Mouse (Mus musculus): ENCODE measurements around the gene Jarid2. TPM values are rescaled to one million over a fixed set of nuclear protein-coding genes. Genes with fewer than 3 reads are reported as not detected.

The Jarid2 gene
- polyA plus RNA-seq, 1 experiment from 2014 or later, result 57.9 TPM

- Histone ChIP-seq H3K4me3 (no peak overlapping the region), H3K9me3 (no peaks in the 10 kb centered on the region), H3K4me2 (no peak overlapping the region), H3K27ac (replicated peaks) (no peak overlapping the region), H3K36me3 (no peaks in the 10 kb centered on the region), H3K9ac (no peak overlapping the region), H3K4me1 (replicated peaks) (peaks cover 48% of the 10 kb centered on the region), H3K27me3 (no peaks in the 10 kb centered on the region)
- ATAC-seq (ENCODE audit: low read depth), result no peak
- WGBS, result 87% methylated on average over 3 of the region's 3 CpGs
Observed at GRCm38 (mm10) chr13:44792361-44792892, 63.2 kb downstream of the Jarid2 start.

- 26% methylated on average over 3 of the region's 3 CpGs for WGBS
- no peak overlapping the region for H3K27ac ChIP-seq (replicated peaks)
- no peaks in the 10 kb centered on the region for H3K36me3 ChIP-seq
- H3K4me3 ChIP-seq, result no peak overlapping the region
- H3K9ac ChIP-seq, result no peak overlapping the region
- H3K27me3 ChIP-seq, result no peaks in the 10 kb centered on the region
- H3K4me2 ChIP-seq, result no peak overlapping the region
- ATAC-seq (ENCODE audit: low read depth), result no peak
- H3K9me3 ChIP-seq, result no peaks in the 10 kb centered on the region
- H3K4me1 ChIP-seq (replicated peaks), result peaks cover 46% of the 10 kb centered on the region
Observed at GRCm38 (mm10) chr13:44795891-44796290, 66.6 kb downstream of the Jarid2 start.

GRCm38 (mm10) chr13:44796775-44797174 is 67.5 kb downstream of the Jarid2 start:
- no peak overlapping the region for H3K9ac ChIP-seq
- no peak overlapping the region for H3K4me2 ChIP-seq
- WGBS, result 48% methylated on average over 2 of the region's 2 CpGs
- H3K36me3 ChIP-seq, result no peaks in the 10 kb centered on the region
- no peak for ATAC-seq (ENCODE audit: low read depth)
- H3K4me3 ChIP-seq, result no peak overlapping the region
- no peak overlapping the region for H3K27ac ChIP-seq (replicated peaks)
- H3K27me3 ChIP-seq, result no peaks in the 10 kb centered on the region
- H3K9me3 ChIP-seq, result no peaks in the 10 kb centered on the region
- H3K4me1 ChIP-seq (replicated peaks), result peaks cover 42% of the 10 kb centered on the region

- H3K36me3 ChIP-seq, result no peaks in the 10 kb centered on the region
- ATAC-seq (ENCODE audit: low read depth), result no peak
- H3K4me1 ChIP-seq (replicated peaks), result peaks cover 41% of the 10 kb centered on the region
- 77% methylated on average over 3 of the region's 3 CpGs for WGBS
- H3K9ac ChIP-seq, result no peak overlapping the region
- no peaks in the 10 kb centered on the region for H3K9me3 ChIP-seq
- H3K27me3 ChIP-seq, result no peaks in the 10 kb centered on the region
- H3K27ac ChIP-seq (replicated peaks), result no peak overlapping the region
- no peak overlapping the region for H3K4me2 ChIP-seq
- no peak overlapping the region for H3K4me3 ChIP-seq
Observed at GRCm38 (mm10) chr13:44798280-44798679, 69.0 kb downstream of the Jarid2 start.

GRCm38 (mm10) chr13:44799166-44799565 is 69.9 kb downstream of the Jarid2 start:
- Histone ChIP-seq H3K27ac (replicated peaks) (no peak overlapping the region), H3K4me2 (no peak overlapping the region), H3K9ac (no peak overlapping the region), H3K27me3 (no peaks in the 10 kb centered on the region), H3K4me1 (replicated peaks) (peaks cover 41% of the 10 kb centered on the region), H3K4me3 (no peak overlapping the region), H3K9me3 (no peaks in the 10 kb centered on the region), H3K36me3 (no peaks in the 10 kb centered on the region)
- ATAC-seq (ENCODE audit: low read depth), result no peak

GRCm38 (mm10) chr13:44800059-44800458 is 70.8 kb downstream of the Jarid2 start:
- Histone ChIP-seq H3K36me3 (no peaks in the 10 kb centered on the region), H3K27me3 (no peaks in the 10 kb centered on the region), H3K9me3 (no peaks in the 10 kb centered on the region), H3K27ac (replicated peaks) (no peak overlapping the region), H3K4me1 (replicated peaks) (peaks cover 34% of the 10 kb centered on the region), H3K9ac (no peak overlapping the region), H3K4me2 (no peak overlapping the region), H3K4me3 (no peak overlapping the region)
- 91% methylated on average over 7 of the region's 7 CpGs for WGBS
- ATAC-seq (ENCODE audit: low read depth), result no peak

- H3K27ac ChIP-seq (replicated peaks), result no peak overlapping the region
- WGBS, result 29% methylated on average over 1 of the region's 1 CpGs
- no peak for ATAC-seq (ENCODE audit: low read depth)
- no peaks in the 10 kb centered on the region for H3K27me3 ChIP-seq
- H3K4me3 ChIP-seq, result no peak overlapping the region
- peaks cover 7% of the 10 kb centered on the region for H3K4me1 ChIP-seq (replicated peaks)
- no peak overlapping the region for H3K9ac ChIP-seq
- no peaks in the 10 kb centered on the region for H3K36me3 ChIP-seq
- no peak overlapping the region for H3K4me2 ChIP-seq
- no peaks in the 10 kb centered on the region for H3K9me3 ChIP-seq
Observed at GRCm38 (mm10) chr13:44804876-44805275, 75.6 kb downstream of the Jarid2 start.

GRCm38 (mm10) chr13:44808307-44808706 is 79.0 kb downstream of the Jarid2 start:
- no peak for ATAC-seq (ENCODE audit: low read depth)
- H3K4me2 ChIP-seq, result no peak overlapping the region
- 96% methylated on average over 1 of the region's 1 CpGs for WGBS
- H3K27me3 ChIP-seq, result no peaks in the 10 kb centered on the region
- H3K4me1 ChIP-seq (replicated peaks), result peaks cover 7% of the 10 kb centered on the region
- H3K9ac ChIP-seq, result no peak overlapping the region
- no peak overlapping the region for H3K4me3 ChIP-seq
- H3K9me3 ChIP-seq, result no peaks in the 10 kb centered on the region
- H3K36me3 ChIP-seq, result no peaks in the 10 kb centered on the region
- H3K27ac ChIP-seq (replicated peaks), result no peak overlapping the region

- no peak for ATAC-seq (ENCODE audit: low read depth)
- Histone ChIP-seq H3K4me1 (replicated peaks) (peaks cover 26% of the 10 kb centered on the region), H3K27ac (replicated peaks) (no peak overlapping the region), H3K9me3 (no peaks in the 10 kb centered on the region), H3K9ac (no peak overlapping the region), H3K4me2 (no peak overlapping the region), H3K4me3 (no peak overlapping the region), H3K36me3 (no peaks in the 10 kb centered on the region), H3K27me3 (no peaks in the 10 kb centered on the region)
- WGBS, result 75% methylated on average over 2 of the region's 2 CpGs
Observed at GRCm38 (mm10) chr13:44811021-44811420, 81.7 kb downstream of the Jarid2 start.

GRCm38 (mm10) chr13:44811601-44812000 is 82.3 kb downstream of the Jarid2 start:
- 91% methylated on average over 10 of the region's 10 CpGs for WGBS
- Histone ChIP-seq H3K27ac (replicated peaks) (no peak overlapping the region), H3K9me3 (no peaks in the 10 kb centered on the region), H3K4me2 (no peak overlapping the region), H3K9ac (no peak overlapping the region), H3K27me3 (no peaks in the 10 kb centered on the region), H3K36me3 (no peaks in the 10 kb centered on the region), H3K4me3 (no peak overlapping the region), H3K4me1 (replicated peaks) (peaks cover 28% of the 10 kb centered on the region)
- no peak for ATAC-seq (ENCODE audit: low read depth)

GRCm38 (mm10) chr13:44812381-44812780 is 83.1 kb downstream of the Jarid2 start:
- WGBS, result 83% methylated on average over 5 of the region's 5 CpGs
- H3K4me3 ChIP-seq, result no peak overlapping the region
- no peaks in the 10 kb centered on the region for H3K9me3 ChIP-seq
- H3K4me1 ChIP-seq (replicated peaks), result peaks cover 29% of the 10 kb centered on the region
- no peak overlapping the region for H3K9ac ChIP-seq
- H3K27ac ChIP-seq (replicated peaks), result no peak overlapping the region
- no peaks in the 10 kb centered on the region for H3K27me3 ChIP-seq
- no peak for ATAC-seq (ENCODE audit: low read depth)
- H3K4me2 ChIP-seq, result no peak overlapping the region
- no peaks in the 10 kb centered on the region for H3K36me3 ChIP-seq

GRCm38 (mm10) chr13:44819400-44819799 is 90.1 kb downstream of the Jarid2 start:
- Histone ChIP-seq H3K9ac (no peak overlapping the region), H3K9me3 (no peaks in the 10 kb centered on the region), H3K4me3 (no peak overlapping the region), H3K36me3 (no peaks in the 10 kb centered on the region), H3K4me1 (replicated peaks) (peaks cover 53% of the 10 kb centered on the region), H3K27me3 (no peaks in the 10 kb centered on the region), H3K27ac (replicated peaks) (no peak overlapping the region), H3K4me2 (no peak overlapping the region)
- 14% methylated on average over 4 of the region's 4 CpGs for WGBS
- no peak for ATAC-seq (ENCODE audit: low read depth)

GRCm38 (mm10) chr13:44822578-44822977 is 93.3 kb downstream of the Jarid2 start:
- no peak overlapping the region for H3K4me2 ChIP-seq
- ATAC-seq (ENCODE audit: low read depth), result no peak
- peaks cover 33% of the 10 kb centered on the region for H3K4me1 ChIP-seq (replicated peaks)
- no peak overlapping the region for H3K9ac ChIP-seq
- H3K27me3 ChIP-seq, result no peaks in the 10 kb centered on the region
- H3K36me3 ChIP-seq, result no peaks in the 10 kb centered on the region
- H3K27ac ChIP-seq (replicated peaks), result no peak overlapping the region
- H3K4me3 ChIP-seq, result no peak overlapping the region
- no peaks in the 10 kb centered on the region for H3K9me3 ChIP-seq
